Mouse (Mus musculus): ENCODE measurements around the gene Fyb2.

The Fyb2 gene

GRCm38 (mm10) chr4:104913291-104914129 lies at the start of gene Fyb2:
Gene Fyb2 (plus strand): TSS chr4:104913456.
- no peak for DNase-seq

- DNase-seq: no peak
Measured at GRCm38 (mm10) chr4:104864397-104864796, 48.9 kb upstream of the Fyb2 start.

GRCm38 (mm10) chr4:104869581-104869980 lies 43.7 kb upstream of the Fyb2 start:
- no peak for DNase-seq

GRCm38 (mm10) chr4:104870196-104870595 lies 43.1 kb upstream of the Fyb2 start:
- no peak for DNase-seq

- DNase-seq: no peak
Measured at GRCm38 (mm10) chr4:104875832-104876231, 37.4 kb upstream of the Fyb2 start.

GRCm38 (mm10) chr4:104876323-104876722 lies 36.9 kb upstream of the Fyb2 start, which contains the start of gene C8a:
Gene C8a (minus strand): TSS chr4:104876398.
- DNase-seq: no peak

GRCm38 (mm10) chr4:104887486-104887885 lies 25.8 kb upstream of the Fyb2 start:
- DNase-seq: no peak

- no peak for DNase-seq
Measured at GRCm38 (mm10) chr4:104888499-104889262, 24.6 kb upstream of the Fyb2 start.

- no peak for DNase-seq
Measured at GRCm38 (mm10) chr4:104891708-104892107, 21.5 kb upstream of the Fyb2 start.

GRCm38 (mm10) chr4:104893588-104893987 lies 19.7 kb upstream of the Fyb2 start:
- no peak for DNase-seq

GRCm38 (mm10) chr4:104894004-104894734 lies 19.1 kb upstream of the Fyb2 start:
- DNase-seq: peak; percentile 62

GRCm38 (mm10) chr4:104902836-104903235 lies 10.4 kb upstream of the Fyb2 start:
- no peak for DNase-seq

- DNase-seq: no peak
Measured at GRCm38 (mm10) chr4:104905049-104905448, 8.2 kb upstream of the Fyb2 start.

- peak; percentile 80 for DNase-seq
Measured at GRCm38 (mm10) chr4:104911685-104912084, 1.6 kb upstream of the Fyb2 start.

- DNase-seq: no peak
Measured at GRCm38 (mm10) chr4:104914711-104915247, 1.5 kb downstream of the Fyb2 start.

GRCm38 (mm10) chr4:104918017-104918416 lies 4.8 kb downstream of the Fyb2 start:
- no peak for DNase-seq

GRCm38 (mm10) chr4:104925383-104925782 lies 12.1 kb downstream of the Fyb2 start:
- DNase-seq: no peak

- no peak for DNase-seq
Measured at GRCm38 (mm10) chr4:104929165-104929564, 15.9 kb downstream of the Fyb2 start.

- no peak for DNase-seq
Measured at GRCm38 (mm10) chr4:104933620-104934019, 20.4 kb downstream of the Fyb2 start.

GRCm38 (mm10) chr4:104934997-104935396 lies 21.7 kb downstream of the Fyb2 start:
- DNase-seq: no peak

GRCm38 (mm10) chr4:104935436-104935835 lies 22.2 kb downstream of the Fyb2 start:
- no peak for DNase-seq

GRCm38 (mm10) chr4:104936011-104936410 lies 22.8 kb downstream of the Fyb2 start:
- no peak for DNase-seq

GRCm38 (mm10) chr4:104939535-104939934 lies 26.3 kb downstream of the Fyb2 start:
- no peak for DNase-seq

All from right cerebral cortex, postnatal 14 days (tissue).